Mouse (Mus musculus) forebrain, postnatal 0 days (tissue): ENCODE results near the gene Zfp91. TPM values are rescaled to one million over a fixed set of nuclear protein-coding genes. Genes with fewer than 3 reads are reported as not detected.

ENCODE experiments used
- ATAC-seq: fragments of 200-750 bp; cut with Nextera tagmentation; 2 replicates; pipeline ENCODE4 v1.8.0; 2017; ENCODE audit warnings: mild to moderate bottlenecking, moderate library complexity
- DNase-seq: peaks from one replicate; pipeline ENCODE4 v3.0.0-alpha.2; 2015
- H3K27ac ChIP-seq: fragments of 300-500 bp; sonication (generic); 2 replicates; pipeline ENCODE4 v1.5.1; 2014; ENCODE audit warnings: low read depth, mild to moderate bottlenecking, antibody characterized with exemption, low read length, moderate library complexity, mixed read lengths
- H3K27me3 ChIP-seq: fragments of 300-500 bp; sonication (generic); 2 replicates; pipeline ENCODE4 v1.6.1; 2014; ENCODE audit warnings: mild to moderate bottlenecking, low read length, mixed read lengths; ENCODE audit not compliant: insufficient read depth
- H3K36me3 ChIP-seq: fragments of 300-500 bp; sonication (generic); 2 replicates; pipeline ENCODE4 v1.6.1; 2014; ENCODE audit warnings: mild to moderate bottlenecking, moderate library complexity; ENCODE audit not compliant: insufficient read depth
- H3K4me1 ChIP-seq: fragments of 300-500 bp; sonication (generic); 2 replicates; pipeline ENCODE4 v1.6.1; 2014; ENCODE audit warnings: antibody characterized with exemption; ENCODE audit not compliant: insufficient read depth
- H3K4me2 ChIP-seq: fragments of 300-500 bp; sonication (generic); 2 replicates; pipeline ENCODE4 v1.6.1; 2014; ENCODE audit warnings: low read depth, mild to moderate bottlenecking, moderate library complexity
- H3K4me3 ChIP-seq: fragments of 300-500 bp; sonication (generic); 2 replicates; pipeline ENCODE4 v1.5.1; 2014; ENCODE audit warnings: low read depth, low read length, mixed read lengths
- H3K9ac ChIP-seq: fragments of 300-500 bp; sonication (generic); 2 replicates; pipeline ENCODE4 v1.6.1; 2014; ENCODE audit warnings: mild to moderate bottlenecking
- H3K9me3 ChIP-seq: fragments of 300-500 bp; sonication (generic); 2 replicates; pipeline ENCODE4 v1.6.1; 2016; ENCODE audit warnings: low read length
- CTCF ChIP-seq: sonication (generic); IDR thresholded peaks from 2 replicates; pipeline ENCODE4 v1.5.1; 2016; ENCODE audit warnings: antibody characterized with exemption, control low read depth, low read depth
- WGBS: fragments of 180-500 bp; shearing (Covaris S2); extraction: QIAGEN DNeasy Blood & Tissue Kit; methylation state at CpG from one replicate; pipeline ENCODE4 v1.1.7; 2014; 5-methylcytosine and 5-hydroxymethylcytosine counted together
- polyA plus RNA-seq: library from polyadenylated mRNA; unstranded; fragments of >200 nt; fragmentation: Nextera tagmentation; extraction: Ambion mirVana; gene quantifications from 2 replicates; pipeline ENCODE4 v1.2.1, GENCODE M21; 2015
- total RNA-seq: library from RNA; depleted of rRNA; stranded (reverse); fragments of >200 nt; gene quantifications from 2 replicates; pipeline ENCODE4 v1.2.3, GENCODE M21; 2014

Gene Zfp91
- total and polyA plus RNA-seq, 2 experiments from 2014 or later = 11.6 to 61.1 TPM

DNA sequence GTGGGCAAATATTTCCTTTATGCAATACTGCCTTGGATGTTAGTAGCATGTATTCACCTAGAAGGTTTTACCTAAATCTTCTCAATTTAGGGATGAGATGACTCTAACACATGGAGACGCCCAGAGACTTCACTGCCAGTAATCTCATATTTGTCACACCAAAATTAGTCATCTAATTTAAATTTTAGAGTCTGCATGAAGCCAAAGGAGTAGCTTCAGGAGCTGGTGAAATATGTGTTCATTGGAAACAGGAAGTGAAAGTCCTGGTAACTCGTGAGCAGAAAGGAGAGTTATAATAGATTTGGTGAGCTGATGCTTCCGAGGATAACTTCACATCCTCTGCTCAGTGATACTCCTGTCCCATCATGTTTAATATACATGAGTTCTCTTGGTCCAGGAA is 5.1 kb upstream of the Zfp91 start:
- Histone ChIP-seq H3K27ac (no peak overlapping the region), H3K4me2 (no peak overlapping the region), H3K36me3 (no peaks in the 10 kb centered on the region), H3K4me3 (no peak overlapping the region), H3K4me1 (no peaks in the 10 kb centered on the region), H3K9me3 (no peaks in the 10 kb centered on the region), H3K9ac (no peak overlapping the region), H3K27me3 (no peaks in the 10 kb centered on the region)
- ATAC-seq (no peak), DNase-seq (no peak)
- no peak for TF ChIP-seq CTCF
- 80% methylated on average over 3 of the region's 3 CpGs for WGBS

DNA sequence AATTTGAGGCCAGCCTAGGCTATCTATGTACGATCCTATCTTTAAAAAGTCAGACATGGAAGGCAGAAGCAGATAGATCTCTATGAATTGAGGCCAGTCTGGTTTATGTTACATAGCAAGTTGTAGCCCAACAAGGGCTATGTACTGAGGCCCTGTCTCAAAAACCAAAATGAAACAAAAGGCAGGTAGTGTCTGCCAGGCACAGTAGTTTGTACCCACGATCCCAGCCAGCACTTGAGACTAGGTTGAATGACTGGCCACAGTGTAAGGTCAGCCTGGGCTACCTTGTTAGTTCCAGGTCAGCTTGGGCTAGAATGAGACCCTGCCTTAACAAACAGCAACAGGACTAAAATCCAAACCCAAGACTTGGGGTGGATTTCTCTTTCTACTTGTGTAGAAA is 4.7 kb upstream of the Zfp91 start:
- H3K4me3 ChIP-seq = no peak overlapping the region
- DNase-seq (no peak), ATAC-seq (no peak)
- H3K9ac ChIP-seq = no peak overlapping the region
- H3K4me1 ChIP-seq = no peaks in the 10 kb centered on the region
- no peaks in the 10 kb centered on the region for H3K27me3 ChIP-seq
- H3K27ac ChIP-seq = no peak overlapping the region
- 71% methylated on average over 2 of the region's 2 CpGs for WGBS
- H3K36me3 ChIP-seq = no peaks in the 10 kb centered on the region
- no peak overlapping the region for H3K4me2 ChIP-seq
- H3K9me3 ChIP-seq = no peaks in the 10 kb centered on the region
- no peak for TF ChIP-seq CTCF

DNA sequence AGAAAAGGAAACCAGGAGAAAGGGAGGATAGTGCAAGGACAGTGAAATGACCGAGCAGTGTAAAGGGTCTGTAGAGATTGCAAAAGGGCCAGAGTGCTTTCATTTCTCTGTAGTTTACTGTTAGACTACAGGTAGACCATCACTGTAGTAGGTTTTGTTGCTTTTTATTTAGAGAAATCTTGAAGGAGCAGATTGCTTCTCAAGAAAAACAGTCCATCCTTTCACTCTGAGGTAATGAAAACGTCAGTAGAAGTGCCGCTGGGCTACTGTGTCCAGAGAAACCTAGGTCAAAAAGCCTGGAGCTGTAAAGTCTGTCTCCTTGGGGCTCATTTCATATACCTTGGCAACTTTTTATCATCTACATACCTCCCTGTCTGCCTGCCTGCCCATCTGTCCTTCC is 3.2 kb upstream of the Zfp91 start:
- DNase-seq = no peak
- no peaks in the 10 kb centered on the region for H3K9me3 ChIP-seq
- 90% methylated on average over 3 of the region's 3 CpGs for WGBS
- H3K4me2 ChIP-seq = no peak overlapping the region
- no peak overlapping the region for H3K27ac ChIP-seq
- H3K9ac ChIP-seq = no peak overlapping the region
- H3K27me3 ChIP-seq = no peaks in the 10 kb centered on the region
- TF ChIP-seq CTCF = no peak
- no peak for ATAC-seq
- H3K4me1 ChIP-seq = peaks cover under 1% of the 10 kb centered on the region; the same call in 1 of the 2 replicates
- H3K36me3 ChIP-seq = no peaks in the 10 kb centered on the region
- H3K4me3 ChIP-seq = no peak overlapping the region

DNA sequence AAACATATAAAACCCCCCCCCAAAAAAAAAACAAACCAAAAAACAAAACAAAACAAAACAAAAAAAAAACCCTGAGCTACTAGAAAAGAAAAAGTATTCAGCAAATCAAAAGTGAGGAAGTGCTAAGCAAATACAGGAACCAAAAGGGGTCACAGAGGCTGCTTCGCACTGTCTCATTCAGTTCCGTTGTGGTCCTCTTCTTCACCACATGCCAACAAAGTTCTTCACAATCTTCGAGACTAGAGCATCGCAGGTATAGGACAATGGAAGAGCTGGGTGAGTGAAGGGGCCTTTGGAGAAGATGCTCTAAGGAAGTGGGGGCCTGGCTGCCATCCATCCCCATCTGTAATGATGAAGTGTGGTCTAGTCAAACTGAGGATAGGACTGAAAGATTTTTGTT is 2.5 kb upstream of the Zfp91 start:
- DNase-seq (no peak), ATAC-seq (no peak)
- Histone ChIP-seq H3K36me3 (no peaks in the 10 kb centered on the region), H3K9ac (no peak overlapping the region), H3K4me1 (peaks cover 3% of the 10 kb centered on the region; the same call in 1 of the 2 replicates), H3K27me3 (no peaks in the 10 kb centered on the region), H3K4me2 (no peak overlapping the region), H3K27ac (no peak overlapping the region), H3K4me3 (no peak overlapping the region), H3K9me3 (no peaks in the 10 kb centered on the region)
- TF ChIP-seq CTCF = no peak
- 83% methylated on average over 4 of the region's 4 CpGs for WGBS

DNA sequence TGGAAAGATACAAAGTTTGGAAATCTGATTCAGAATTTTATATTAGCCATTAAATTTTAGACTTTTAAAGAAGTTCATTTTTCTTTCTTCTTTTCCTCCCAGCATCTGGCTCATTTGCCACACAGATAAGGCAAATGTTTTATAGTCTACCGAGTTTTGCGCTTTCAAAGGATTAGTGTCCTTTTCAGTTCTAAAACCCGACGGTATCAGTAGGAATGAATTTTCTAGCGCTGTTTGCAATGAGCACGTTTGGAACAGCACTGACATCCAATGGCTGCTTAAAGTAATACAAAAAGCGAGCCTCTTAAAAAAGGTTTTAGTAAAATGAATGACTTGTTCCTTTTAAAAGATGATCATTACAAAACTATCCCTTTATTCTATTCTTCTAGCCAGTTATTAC is 1.1 kb upstream of the Zfp91 start:
- H3K27ac ChIP-seq = no peak overlapping the region
- peaks cover 9% of the 10 kb centered on the region; the same call in 1 of the 2 replicates for H3K4me1 ChIP-seq
- H3K4me3 ChIP-seq = peak overlapping the region; percentile 96
- DNase-seq = peak; percentile 69
- H3K9ac ChIP-seq = no peak overlapping the region; the same call in 1 of the 2 replicates
- 0% methylated on average over 7 of the region's 7 CpGs for WGBS
- H3K4me2 ChIP-seq = peak overlapping the region; percentile 66
- ATAC-seq = no peak
- H3K36me3 ChIP-seq = no peaks in the 10 kb centered on the region
- peak; percentile 65 for TF ChIP-seq CTCF
- no peaks in the 10 kb centered on the region for H3K27me3 ChIP-seq
- H3K9me3 ChIP-seq = no peaks in the 10 kb centered on the region

DNA sequence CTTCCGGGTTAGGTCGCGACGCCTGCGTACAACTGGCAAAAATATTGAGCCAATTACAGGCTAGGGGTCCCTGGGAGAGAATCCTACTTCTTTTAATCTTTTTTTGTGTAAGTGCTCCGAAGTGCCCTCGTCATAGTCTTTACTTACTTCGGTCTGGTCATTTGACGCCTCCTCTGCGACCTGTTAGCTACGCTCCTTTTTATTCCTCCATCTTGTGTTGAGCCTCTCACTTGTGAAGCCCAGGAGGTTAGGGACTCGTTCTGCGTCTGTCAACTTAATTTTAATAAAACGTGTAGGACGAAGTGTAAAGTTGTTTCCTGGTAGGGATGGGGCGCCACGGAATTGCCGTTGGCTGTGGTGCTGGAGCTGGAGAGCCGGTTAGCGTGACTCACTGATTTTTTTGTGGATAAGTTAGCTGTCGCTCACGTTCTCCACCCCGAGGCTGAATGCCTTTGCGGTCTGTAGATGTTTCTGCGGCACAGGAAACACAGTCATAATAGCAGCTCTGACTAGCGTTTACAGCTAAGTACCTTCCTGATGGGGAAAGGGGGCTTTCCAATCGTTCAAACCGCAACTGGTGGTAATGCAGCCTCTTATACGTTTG is 504 bp upstream of the Zfp91 start:
- Histone ChIP-seq H3K9me3 (no peaks in the 10 kb centered on the region), H3K9ac (peak overlapping the region; percentile 60), H3K4me1 (peaks cover 9% of the 10 kb centered on the region; the same call in 1 of the 2 replicates), H3K27ac (peak overlapping the region; percentile 85), H3K4me2 (peak overlapping the region; percentile 66), H3K36me3 (no peaks in the 10 kb centered on the region), H3K27me3 (no peaks in the 10 kb centered on the region), H3K4me3 (peak overlapping the region; percentile 96)
- WGBS = under 1% methylated on average over 29 of the region's 29 CpGs
- no peak; the same call in 1 of the 2 replicates for ATAC-seq
- TF ChIP-seq CTCF = no peak; the same call in 1 of the 2 replicates
- no peak for DNase-seq

DNA sequence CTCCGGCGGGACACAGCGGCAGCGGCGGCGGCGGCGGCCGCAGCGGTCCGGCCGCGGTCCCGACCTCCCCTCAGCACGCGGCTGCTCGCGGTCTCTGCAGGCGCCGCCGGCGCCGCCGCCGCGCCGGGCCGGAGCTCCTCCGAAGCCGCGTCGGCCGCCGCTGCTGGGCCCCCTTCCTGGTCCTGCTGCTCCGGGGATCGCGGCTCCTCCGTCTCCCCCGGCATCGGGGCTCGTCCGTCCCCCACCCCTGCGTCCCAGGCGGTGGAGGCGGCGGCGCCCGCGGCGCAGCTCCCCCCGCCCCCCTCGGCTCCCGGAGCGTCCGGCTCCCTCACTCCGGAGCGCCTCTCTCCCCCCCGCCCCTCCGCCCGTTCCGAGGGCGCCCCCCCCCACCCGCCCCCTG is 816 bp downstream of the Zfp91 start:
- no peak for DNase-seq
- Histone ChIP-seq H3K4me3 (peak overlapping the region; percentile 96), H3K27ac (peak overlapping the region; percentile 99), H3K36me3 (no peaks in the 10 kb centered on the region), H3K27me3 (no peaks in the 10 kb centered on the region), H3K9me3 (no peaks in the 10 kb centered on the region), H3K9ac (peak overlapping the region; percentile 92), H3K4me2 (peak overlapping the region; percentile 54), H3K4me1 (peaks cover 9% of the 10 kb centered on the region; the same call in 1 of the 2 replicates)
- no peak for TF ChIP-seq CTCF
- ATAC-seq = peak; percentile 10
- 4% methylated on average over 50 of the region's 63 CpGs for WGBS
